Mouse (Mus musculus) regulatory T cell (primary cell): ENCODE measurements around the gene Nat10.

Experiments
- in situ Hi-C: fragments of 300-600 bp; cut with MboI, MseI; formaldehyde crosslinking; loops from one replicate; pipeline ENCODE4 v1.15.1; 2025; ENCODE audit warnings: high pct_unique_total_duplicates

The Nat10 gene

DNA sequence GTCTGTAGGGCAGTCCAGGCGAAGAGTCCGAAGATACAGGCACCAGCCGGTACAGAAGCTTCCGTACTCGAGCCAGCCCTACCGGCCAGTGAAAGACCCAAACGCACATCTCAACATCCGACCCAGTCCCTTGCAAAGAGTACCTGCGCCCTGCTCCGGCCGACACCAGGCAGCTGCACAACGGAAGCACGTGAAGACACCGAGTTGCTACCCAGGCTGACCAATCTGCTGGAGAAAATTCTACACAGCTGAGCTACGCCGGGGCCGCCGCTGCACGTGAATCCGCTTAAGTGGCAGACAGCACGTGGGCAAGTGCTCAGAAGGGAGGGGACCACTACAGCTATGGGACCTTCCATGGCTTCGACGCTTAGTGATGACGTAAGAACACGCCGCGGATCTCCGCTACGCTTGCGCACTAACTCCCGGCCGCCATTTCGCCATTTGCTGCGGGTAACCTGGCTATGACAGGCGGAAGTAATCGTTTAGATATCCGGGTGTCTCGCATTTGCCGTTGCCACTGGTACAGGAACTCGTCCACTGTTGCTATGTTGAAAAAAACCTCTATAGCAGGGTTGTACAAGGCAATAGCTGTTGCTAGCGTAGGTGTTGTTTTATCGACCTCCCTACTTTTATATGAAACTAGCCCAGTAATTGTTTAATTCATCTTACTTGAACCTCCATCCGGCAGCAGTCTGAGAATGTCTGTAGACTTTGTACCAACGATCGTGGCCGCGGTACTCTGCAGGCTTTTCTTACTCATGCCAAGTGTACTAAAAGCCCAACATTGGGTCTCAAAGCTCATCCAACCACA, at the start of gene Nat10:
Gene Nat10, minus strand, starts transcription at position 365 of the 811 bp plus-strand sequence.
- in situ Hi-C loops, result no loop called here

DNA sequence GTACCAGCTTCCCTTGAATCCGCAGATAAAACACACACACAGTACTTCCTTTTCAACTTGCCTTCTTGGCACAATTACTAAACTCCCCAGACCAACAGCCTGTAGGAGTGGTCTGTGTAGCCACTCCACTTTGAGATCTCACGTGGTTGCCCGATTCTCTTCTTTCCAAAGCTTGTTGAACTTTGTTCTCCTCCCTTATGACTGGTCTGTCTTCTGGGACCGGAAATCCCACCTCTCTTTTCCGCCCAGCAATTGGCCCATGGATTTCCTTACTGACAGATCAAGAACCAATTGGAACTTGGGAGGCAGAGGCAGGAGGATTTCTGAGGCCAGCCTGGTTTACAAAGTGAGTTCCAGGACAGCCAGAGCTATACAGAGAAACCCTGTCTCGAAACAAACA, 49.3 kb upstream of the Nat10 start:
- in situ Hi-C loops, result no loop called here

DNA sequence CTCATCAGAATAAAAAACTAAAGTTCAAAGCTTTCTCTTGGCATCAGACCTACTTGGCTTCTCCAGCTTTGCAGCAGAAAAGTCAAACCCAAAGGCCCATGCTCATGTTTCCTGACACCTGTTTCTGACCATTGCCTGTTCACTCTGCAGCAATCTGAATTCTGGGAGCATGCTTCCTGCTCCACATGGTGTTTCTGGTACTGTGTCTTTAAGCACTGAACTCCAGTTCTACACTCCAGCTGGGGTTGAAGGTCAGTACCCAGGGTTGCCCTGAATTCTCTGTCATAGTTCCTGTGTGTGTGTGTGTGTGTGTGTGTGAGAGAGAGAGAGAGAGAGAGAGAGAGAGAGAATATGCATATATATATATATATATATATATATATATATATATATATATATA, 47.4 kb upstream of the Nat10 start:
- in situ Hi-C loops, result no loop called here

DNA sequence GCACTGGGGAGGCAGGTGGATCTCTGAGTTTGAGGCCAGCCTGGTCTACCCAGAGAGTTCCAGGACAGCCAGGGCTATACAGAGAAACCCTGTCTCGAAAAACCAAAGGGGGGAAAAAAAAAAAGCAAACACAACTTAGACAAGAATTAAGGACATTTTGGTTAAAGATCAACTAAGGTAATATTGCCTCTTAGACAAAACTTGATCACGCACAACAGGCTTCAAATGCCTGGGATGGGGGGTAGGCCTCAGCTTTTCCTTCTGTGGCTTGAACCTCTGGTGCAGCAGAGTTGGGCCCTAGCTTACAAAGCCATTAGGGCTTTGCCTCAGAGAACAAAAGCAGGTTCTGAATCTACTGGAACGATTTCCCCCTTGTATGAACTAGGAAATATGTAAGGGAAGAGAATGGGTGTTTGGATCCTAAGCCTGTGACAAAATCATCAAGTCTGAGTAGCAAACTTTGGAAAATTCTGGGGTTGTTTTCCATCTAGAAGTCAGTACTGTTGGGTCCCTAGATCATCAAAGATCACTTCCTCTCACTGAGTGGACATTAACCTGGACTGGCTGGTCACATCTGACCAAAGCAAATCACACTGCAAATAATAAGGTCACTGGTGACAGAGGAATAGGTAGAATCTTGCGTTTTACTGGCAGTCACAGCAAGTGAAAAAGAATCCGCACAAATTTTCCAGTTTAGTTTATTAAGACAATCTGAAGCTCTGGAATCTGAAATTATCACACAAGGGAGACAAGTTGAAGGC, 42.9 kb upstream of the Nat10 start:
- in situ Hi-C loops, result no loop called here

DNA sequence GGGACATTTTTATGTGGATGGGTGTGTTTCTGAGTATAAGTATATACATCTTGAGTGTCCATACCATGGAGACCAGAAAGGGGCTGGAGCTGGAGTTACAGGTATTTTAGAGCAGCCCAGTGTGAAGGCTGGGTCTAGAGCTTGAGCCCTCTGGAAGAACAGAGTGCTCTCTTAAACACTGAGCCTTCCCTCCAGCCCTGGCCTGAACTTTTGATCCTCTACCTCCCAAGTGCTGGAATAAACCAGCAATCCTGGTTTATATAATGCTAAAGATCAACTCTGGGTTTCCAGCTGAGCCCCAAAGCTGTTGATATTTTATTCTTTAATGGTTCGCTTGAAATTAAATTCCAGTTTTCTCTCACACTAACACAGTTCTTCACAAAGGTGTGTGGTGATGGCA, 41.4 kb upstream of the Nat10 start:
- in situ Hi-C loops, result no loop called here

DNA sequence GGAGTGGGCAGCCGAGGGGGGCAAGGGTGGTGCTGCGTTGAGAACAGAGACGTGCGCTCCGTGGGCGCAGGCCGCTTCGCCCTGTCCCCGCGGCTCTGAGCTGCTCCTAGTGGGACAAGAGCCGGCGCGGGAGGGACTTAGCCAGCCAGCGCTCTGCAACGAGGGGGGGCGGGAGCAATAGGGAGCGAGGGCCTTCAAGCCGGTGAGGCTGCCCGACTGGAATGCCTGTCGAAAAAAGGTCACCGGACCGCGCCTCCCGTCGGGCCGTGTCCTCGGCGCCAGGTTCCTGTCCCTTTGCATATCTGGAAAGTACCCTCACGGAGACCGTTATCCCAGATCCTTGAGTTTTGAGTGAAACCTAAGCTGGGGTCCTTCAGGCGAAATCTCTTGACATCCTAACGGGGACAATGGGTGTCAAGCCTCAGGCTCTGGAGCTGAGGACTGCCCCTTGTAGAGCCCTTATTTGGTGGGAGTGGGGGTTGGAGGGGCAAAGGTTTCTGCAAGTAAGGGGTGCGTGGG, 36.5 kb upstream of the Nat10 start, which contains the start of gene Caprin1:
Gene Caprin1, minus strand, starts transcription at position 159 of the 519 bp plus-strand sequence.
- in situ Hi-C loops, result no loop called here

DNA sequence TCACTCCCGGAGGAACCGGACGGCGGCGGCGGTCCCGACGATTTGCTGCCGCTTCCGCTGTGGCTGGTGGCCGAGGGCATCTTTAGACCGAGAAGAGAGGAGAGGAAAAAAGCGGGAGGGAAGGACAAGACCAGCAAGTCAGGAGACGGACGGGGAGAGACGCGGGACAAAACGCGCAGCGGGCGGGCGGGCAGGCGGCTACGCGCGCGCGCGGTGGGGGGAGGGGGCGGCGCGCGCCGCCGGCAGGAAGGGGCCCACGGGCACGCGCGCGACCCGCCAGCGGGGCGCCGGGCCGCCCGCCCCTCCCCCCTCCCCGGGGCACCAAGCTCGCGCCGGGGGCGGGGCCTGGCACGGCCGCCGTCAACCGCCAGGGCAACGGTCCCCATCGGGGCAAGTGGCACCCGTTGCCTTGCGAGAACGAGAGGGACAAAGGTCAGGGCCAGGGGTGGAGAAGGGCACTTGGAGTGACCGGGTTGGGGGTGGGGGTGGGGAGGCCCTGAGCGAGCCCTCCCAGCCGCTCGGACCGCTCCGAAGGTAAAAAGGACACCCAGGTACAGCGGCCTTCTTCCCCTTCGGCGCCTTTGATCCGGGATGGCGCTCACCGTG, 35.9 kb upstream of the Nat10 start:
- in situ Hi-C loops, result no loop called here

DNA sequence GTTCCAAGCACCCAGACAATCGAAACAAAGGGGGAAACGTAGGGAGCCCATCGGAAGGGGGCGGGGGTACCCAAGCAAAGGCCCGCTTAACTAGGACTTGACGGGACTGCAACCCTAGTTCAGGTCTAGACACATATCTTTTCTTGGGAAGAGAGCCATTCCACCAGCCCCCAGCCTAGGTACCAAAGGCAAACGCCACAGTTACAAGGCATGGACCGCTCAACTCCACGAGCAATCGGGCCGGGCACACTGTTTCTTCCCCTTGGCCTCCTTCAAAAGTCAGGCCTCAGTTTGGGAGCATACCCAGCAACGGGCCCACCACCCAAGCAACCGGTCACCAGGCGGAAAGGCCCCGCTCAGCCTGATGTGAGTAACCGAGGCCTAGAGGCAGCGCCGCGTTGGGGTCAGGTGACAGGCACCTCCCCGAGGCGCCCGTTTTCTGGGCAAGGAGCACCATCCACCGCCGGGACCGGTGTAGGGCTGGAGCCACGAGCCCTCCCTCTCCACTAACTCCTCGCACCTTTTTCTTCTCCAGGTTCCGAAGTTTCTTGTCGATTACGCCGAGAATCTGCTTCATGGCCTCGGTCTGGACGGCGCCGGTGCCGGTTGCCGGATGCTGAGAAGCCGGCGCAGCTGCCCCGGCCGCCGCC, 35.3 kb upstream of the Nat10 start:
- in situ Hi-C loops, result no loop called here

DNA sequence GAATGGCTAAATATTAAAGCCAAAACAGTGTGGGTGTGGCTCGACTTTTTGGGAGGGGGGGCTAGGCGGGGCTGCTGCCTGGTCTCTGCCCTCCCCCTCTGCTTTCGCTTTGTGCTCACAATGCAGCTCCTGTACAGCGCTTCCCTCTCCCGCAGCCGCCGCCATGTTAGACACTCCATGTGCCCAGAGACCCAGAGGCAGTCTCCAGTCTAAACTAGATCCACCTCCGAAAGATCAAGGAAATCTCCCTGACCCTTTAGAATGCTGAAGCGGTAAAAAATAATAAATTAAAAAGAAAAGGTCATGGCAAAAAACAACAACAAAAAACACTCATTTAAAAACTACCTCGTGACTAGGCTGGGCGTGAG, 34.8 kb upstream of the Nat10 start:
- in situ Hi-C loops, result no loop called here

DNA sequence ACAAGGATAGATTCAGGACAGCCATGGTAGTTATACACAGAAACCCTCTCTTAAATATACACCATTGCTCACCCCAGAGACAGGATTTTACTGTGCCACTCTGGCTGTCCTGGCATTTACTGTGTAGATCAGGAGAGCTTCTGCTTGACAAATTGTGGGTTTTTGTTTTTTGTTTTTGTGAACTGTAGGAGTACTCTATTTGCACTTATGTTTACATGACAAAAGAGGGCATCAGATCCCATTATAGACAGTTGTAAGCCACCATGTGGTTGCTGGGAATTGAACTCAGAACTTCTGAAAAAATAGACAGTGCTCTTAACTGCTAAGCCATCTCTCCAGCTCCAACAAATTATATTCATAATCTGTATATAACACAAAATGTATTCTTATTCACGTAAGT, 30.9 kb upstream of the Nat10 start:
- in situ Hi-C loops, result no loop called here

DNA sequence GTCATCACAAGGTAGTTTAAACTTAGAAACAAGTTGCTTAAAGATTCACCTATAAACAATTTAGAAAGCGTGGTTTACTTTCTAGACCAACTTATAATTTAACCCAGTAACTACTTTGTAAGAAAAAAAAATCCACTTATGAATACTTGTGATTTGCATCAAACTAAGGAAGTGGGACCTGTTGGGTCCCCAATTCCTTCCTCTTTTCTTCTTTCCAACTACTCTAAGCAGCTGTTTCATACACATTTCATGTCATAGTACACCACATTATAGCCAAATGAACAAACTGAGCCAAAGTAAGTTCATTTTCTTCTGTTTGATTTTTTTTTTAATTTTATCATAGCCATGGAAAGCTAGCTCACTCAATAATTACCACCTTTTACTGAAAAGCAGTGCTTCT, 24.7 kb upstream of the Nat10 start:
- in situ Hi-C loops, result no loop called here

DNA sequence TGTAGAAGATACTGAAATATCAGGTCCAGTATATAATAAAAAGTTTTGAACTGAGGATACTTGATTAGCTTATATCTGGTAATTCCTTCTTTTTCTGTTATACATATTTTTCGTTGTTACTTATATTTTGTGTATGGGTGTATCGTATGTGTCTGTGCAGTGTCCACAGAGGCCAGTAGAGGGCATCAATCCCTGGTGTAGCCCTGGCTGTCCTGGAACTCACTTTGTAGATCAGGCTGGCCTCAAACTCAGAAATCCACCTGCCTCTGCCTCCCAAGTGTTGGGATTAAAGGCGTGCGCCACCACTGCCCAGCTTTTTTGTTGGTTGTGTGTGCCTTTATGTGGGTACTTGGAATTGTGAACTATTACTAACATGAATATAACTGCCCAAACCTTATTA, 23.6 kb upstream of the Nat10 start:
- in situ Hi-C loops, result no loop called here

DNA sequence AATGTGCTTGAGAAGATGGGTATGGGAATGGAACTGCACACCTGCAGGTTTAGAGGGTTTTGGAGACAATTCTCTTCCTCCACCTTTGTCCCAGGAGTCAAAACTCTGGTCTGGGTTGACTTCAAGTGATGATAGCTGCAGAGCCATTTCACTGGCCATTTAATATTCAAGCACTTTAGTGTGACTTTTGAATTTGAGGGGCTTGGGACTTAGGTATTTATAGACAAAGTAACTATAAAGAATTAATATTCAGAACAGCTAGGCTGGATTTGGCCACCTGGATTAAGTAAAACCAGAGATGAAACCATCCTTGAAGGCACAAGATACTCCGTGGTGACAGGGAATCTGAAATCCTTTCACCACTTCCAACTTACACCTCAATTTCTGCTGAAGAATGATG, 1.4 kb upstream of the Nat10 start:
- in situ Hi-C loops, result no loop called here

DNA sequence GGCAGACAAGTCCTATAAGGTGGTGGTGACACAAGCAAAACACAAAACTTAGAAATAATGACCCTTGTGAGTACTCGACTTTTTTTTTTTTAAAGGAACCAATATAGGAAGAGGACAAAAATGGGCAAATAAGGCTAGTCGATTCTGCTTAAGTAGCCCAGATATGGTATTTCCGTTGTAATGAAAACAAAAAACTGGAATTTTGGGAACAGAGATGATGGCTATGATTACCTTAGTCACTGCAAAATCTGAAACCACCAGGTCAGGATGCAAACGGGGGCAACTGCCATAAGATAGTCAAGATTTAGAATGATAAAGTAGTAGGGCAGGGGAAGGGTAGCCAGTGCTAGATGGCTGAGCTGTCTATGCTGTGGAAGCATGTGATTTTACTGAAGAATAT, 923 bp upstream of the Nat10 start:
- in situ Hi-C loops, result no loop called here

DNA sequence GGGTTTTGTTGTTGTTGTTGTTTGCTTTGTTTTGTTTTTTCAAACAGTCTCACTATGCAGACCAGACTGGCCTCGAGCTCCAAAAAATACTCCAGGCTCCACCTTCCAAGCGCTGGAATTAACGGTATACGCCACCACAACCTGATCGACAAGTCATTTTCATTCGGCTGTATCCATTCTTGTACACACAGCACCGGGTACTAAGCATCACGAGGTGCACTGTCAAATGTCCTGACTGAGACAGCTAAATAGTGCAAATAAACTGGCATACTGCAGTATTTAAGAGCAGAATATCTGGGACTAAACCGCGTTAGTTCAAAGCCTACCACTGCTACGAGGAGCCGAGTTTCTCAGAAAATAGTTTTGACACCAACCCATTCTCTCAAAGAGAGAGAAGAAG, 649 bp downstream of the Nat10 start:
- in situ Hi-C loops, result no loop called here

DNA sequence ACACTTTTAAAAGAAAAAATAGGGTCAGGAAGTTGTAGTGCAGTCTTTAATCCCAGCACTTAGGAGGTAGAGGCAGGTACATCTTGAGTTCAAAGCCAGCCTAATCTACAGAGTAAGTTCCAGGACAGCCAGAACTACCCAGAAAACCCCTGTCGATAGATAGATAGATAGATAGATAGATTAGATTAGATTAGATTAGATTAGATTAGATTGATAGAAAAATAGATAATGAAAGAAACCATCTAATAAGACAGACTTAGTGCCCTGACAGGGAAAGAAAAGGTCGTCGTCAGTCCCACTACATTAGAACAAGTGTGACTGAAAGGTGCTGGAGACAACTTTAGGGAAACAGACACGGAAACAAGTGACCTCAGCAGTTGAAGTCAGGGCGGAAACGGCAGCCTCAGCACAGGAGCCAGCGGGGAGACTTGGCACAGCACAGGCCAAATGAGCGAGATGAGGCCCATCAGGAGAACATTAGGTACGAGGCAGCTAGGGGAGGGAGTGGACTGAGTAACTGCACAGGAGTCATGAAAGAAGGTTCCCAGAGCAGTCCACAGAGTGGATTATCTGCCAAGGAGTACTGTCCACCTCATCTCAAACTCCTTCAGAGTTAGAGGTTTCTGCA, 5.5 kb downstream of the Nat10 start:
- in situ Hi-C loops, result no loop called here

DNA sequence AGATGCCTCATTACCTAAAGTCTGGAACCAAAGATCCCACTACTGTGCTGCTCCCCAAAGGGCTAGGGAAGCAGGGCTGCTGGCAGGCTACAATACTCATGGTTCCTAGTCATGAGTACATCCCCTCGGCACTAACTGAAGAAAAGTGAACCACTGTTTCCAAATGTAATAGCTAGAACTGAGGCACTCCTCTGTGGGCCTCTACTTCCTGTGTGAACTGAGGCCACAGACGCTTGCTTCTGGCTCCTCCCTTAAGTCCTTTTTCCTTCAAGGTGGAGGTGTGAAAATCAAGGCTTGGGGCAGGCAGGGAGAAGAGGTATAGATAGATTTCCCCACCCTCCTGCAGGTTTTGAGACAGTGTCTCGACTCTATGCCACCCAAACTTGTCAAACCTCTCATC, 6.5 kb downstream of the Nat10 start:
- in situ Hi-C loops, result no loop called here

DNA sequence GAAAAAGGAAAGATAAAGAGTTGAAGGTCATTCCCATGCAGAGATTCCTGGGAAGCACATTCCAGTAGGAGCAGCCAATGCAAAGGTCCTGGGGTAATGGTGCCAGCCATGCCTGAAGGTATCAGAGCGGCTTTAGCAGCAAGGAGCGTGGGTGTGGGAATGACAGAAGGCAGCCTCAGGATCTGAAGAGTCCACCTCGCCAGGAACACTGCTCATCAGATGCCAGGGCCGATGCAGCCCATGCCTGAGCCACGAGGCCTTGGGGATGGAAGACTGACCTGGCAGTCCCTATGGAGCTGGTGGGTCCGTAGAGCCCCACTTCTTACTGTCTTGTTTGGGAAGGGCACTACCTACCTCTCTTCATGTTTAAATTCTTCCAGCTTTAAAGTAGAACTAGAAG, 9.3 kb downstream of the Nat10 start:
- in situ Hi-C loops, result no loop called here

DNA sequence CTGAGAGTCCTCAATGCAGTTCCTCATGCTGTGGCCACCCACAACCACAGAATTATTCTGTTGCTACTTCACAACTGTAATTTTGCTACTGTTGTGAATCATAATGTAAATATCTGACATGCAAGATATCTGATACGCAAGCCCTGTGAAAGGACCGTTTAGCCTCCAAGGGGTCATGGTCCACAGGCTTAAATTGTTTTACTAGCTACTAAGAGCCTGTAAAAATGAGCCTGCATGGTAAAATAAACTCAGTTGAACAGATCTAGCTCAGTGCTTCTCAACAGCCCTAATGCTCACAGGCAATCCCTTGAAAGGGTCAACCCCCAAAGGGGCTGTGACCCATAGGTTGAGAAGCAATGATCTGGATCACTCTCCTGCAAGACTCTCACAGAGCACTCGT, 12.0 kb downstream of the Nat10 start:
- in situ Hi-C loops, result no loop called here

DNA sequence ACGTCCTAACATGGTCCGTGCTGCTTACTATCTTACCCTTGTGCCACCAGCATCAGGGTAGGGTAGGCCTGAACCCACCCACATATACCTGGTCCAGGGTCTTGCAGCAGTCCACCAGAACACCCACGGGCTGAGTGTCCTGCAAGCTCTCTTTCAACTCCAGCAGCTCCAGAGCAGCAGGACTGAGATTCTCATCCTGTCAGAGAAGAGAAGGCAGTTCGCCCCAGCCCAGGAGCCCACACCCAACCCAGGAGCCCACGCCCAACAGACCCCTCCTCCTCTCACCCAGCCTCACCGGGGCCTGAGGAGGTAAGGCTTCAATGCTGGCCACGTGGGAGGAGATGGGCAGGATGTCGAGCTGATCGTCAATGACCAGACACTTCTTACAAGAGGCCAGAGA, 13.2 kb downstream of the Nat10 start:
- in situ Hi-C loops, result no loop called here

DNA sequence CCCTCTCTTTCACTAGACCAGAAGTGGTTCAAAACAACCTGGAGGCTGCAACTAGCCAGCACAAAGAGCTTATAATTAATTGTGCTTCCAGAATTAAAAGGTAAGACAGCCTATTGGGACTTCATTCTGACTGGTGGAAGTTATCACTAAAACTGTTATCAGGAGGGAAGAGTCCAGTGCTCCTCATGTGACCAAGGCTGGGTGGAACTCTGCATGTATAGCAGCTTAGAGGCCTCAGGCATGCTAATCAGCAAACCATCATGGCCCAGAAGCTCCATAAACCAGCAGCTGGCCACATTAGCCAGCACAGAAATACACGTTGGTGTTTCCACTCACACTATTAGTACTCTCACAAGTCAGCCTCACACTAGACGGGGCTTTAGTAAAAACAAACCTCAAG, 14.3 kb downstream of the Nat10 start:
- in situ Hi-C loops, result no loop called here

DNA sequence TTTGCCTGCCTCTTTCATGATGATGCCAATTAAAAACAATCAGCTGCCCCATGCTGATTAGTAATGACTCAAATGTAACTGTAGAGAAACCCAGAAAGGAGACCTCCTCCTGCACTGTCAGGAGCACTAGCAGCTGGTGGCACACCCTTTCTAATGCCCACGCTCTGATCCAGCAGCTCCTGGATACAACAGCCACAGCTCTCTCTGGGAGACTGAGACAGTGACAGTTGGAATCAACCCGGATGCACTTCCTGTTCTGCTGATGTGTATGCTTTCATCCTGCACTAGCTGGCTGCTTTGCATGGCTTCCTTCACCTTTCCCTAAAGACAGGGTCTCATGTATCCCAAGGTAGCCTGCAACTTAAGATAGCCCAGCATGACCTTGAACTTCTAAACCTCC, 15.0 kb downstream of the Nat10 start:
- in situ Hi-C loops, result no loop called here
